Mouse (Mus musculus) hindbrain, embryonic 10.5 days (tissue): ENCODE results near the gene Xylb. TPM values are rescaled to one million over a fixed set of nuclear protein-coding genes. Genes with fewer than 3 reads are reported as not detected.
"Not testable (repeated sequence)": the region's sequence is repeated elsewhere in the genome, so short reads cannot be mapped to it uniquely, and the experiment has no call there.

Experiments used
- DNase-seq: peaks from one replicate; pipeline ENCODE4 v3.0.0-alpha.2; 2017; ENCODE audit warnings: low spot score
- H3K27ac ChIP-seq: fragments of 300-500 bp; sonication (generic); 2 replicates; pipeline ENCODE4 v1.5.1; 2016; ENCODE audit warnings: mild to moderate bottlenecking, moderate library complexity
- H3K27me3 ChIP-seq: fragments of 300-500 bp; sonication (generic); 2 replicates; pipeline ENCODE4 v1.6.1; 2016; ENCODE audit warnings: mild to moderate bottlenecking; ENCODE audit not compliant: poor library complexity, insufficient read depth, severe bottlenecking
- H3K36me3 ChIP-seq: fragments of 300-500 bp; sonication (generic); 2 replicates; pipeline ENCODE4 v1.6.1; 2016; ENCODE audit warnings: mild to moderate bottlenecking, moderate library complexity
- H3K4me1 ChIP-seq: fragments of 300-500 bp; sonication (generic); replicated peaks from 2 replicates; pipeline ENCODE4 v1.6.1; 2016; ENCODE audit warnings: mild to moderate bottlenecking
- H3K4me3 ChIP-seq: fragments of 300-500 bp; sonication (generic); 2 replicates; pipeline ENCODE4 v1.5.1; 2016; ENCODE audit warnings: mild to moderate bottlenecking, moderate library complexity
- H3K9me3 ChIP-seq: fragments of 300-500 bp; sonication (generic); 2 replicates; pipeline ENCODE4 v1.6.1; 2016; ENCODE audit warnings: mild to moderate bottlenecking, moderate library complexity
- WGBS: fragments of 180-500 bp; shearing (Covaris S2); methylation state at CpG from one replicate; pipeline ENCODE4 v1.1.7; 2016; 5-methylcytosine and 5-hydroxymethylcytosine counted together
- polyA plus RNA-seq: library from polyadenylated mRNA; unstranded; fragments of >200 nt; fragmentation: Nextera tagmentation; extraction: Ambion mirVana; gene quantifications from 2 replicates; pipeline ENCODE4 v1.2.1, GENCODE M21; 2016

Xylb gene
- polyA plus RNA-seq, 1 experiment from 2014 or later, result 7.0 TPM

- WGBS, result 88% methylated on average over 3 of the region's 3 CpGs
- Histone ChIP-seq H3K27ac (no peak overlapping the region), H3K4me3 (no peak overlapping the region), H3K4me1 (no peaks in the 10 kb centered on the region), H3K27me3 (no peaks in the 10 kb centered on the region), H3K36me3 (peaks cover 57% of the 10 kb centered on the region), H3K9me3 (no peaks in the 10 kb centered on the region)
- DNase-seq, result no peak
Observed at GRCm38 (mm10) chr9:119350531-119350930, 6.7 kb upstream of the Xylb start.

- H3K36me3 ChIP-seq, result peaks cover 52% of the 10 kb centered on the region
- H3K27ac ChIP-seq, result no peak overlapping the region
- no peaks in the 10 kb centered on the region for H3K4me1 ChIP-seq
- no peaks in the 10 kb centered on the region for H3K27me3 ChIP-seq
- DNase-seq, result no peak
- H3K9me3 ChIP-seq, result no peaks in the 10 kb centered on the region
- no peak overlapping the region for H3K4me3 ChIP-seq
- 88% methylated on average over 10 of the region's 10 CpGs for WGBS
Observed at GRCm38 (mm10) chr9:119350947-119351705, 6.1 kb upstream of the Xylb start.

- no peaks in the 10 kb centered on the region for H3K27me3 ChIP-seq
- H3K4me3 ChIP-seq, result no peak overlapping the region
- H3K4me1 ChIP-seq, result no peaks in the 10 kb centered on the region
- WGBS, result 23% methylated on average over 4 of the region's 4 CpGs
- no peak overlapping the region for H3K27ac ChIP-seq
- H3K9me3 ChIP-seq, result no peaks in the 10 kb centered on the region
- DNase-seq, result peak; percentile 81
- H3K36me3 ChIP-seq, result peaks cover 42% of the 10 kb centered on the region
Observed at GRCm38 (mm10) chr9:119352060-119352459, 5.1 kb upstream of the Xylb start.

- 78% methylated on average over 6 of the region's 6 CpGs for WGBS
- no peaks in the 10 kb centered on the region for H3K9me3 ChIP-seq
- no peak for DNase-seq
- peaks cover 4% of the 10 kb centered on the region; the same call in 1 of the 2 replicates for H3K27me3 ChIP-seq
- peaks cover 25% of the 10 kb centered on the region for H3K36me3 ChIP-seq
- H3K4me1 ChIP-seq, result peaks cover 13% of the 10 kb centered on the region
- no peak overlapping the region for H3K27ac ChIP-seq
- no peak overlapping the region for H3K4me3 ChIP-seq
Observed at GRCm38 (mm10) chr9:119353926-119354325, 3.3 kb upstream of the Xylb start.

GRCm38 (mm10) chr9:119355943-119356342 lies 1.2 kb upstream of the Xylb start:
- Histone ChIP-seq H3K4me1 (peaks cover 13% of the 10 kb centered on the region), H3K36me3 (peaks cover 9% of the 10 kb centered on the region), H3K27ac (no peak overlapping the region), H3K9me3 (no peaks in the 10 kb centered on the region), H3K4me3 (no peak overlapping the region), H3K27me3 (peaks cover 4% of the 10 kb centered on the region; the same call in 1 of the 2 replicates)
- 79% methylated on average over 6 of the region's 6 CpGs for WGBS
- DNase-seq, result no peak

- Histone ChIP-seq H3K4me3 (peak overlapping the region; percentile 77), H3K27ac (peak overlapping the region; percentile 88), H3K36me3 (0 out of 2 replicates have a peak, but pooled peaks cover 6% of the 10 kb centered on the region), H3K9me3 (no peaks in the 10 kb centered on the region), H3K4me1 (peaks cover 13% of the 10 kb centered on the region), H3K27me3 (peaks cover 4% of the 10 kb centered on the region; the same call in 1 of the 2 replicates)
- DNase-seq, result no peak
- WGBS, result 48% methylated on average over 9 of the region's 9 CpGs
Observed at GRCm38 (mm10) chr9:119358058-119358429, 863 bp downstream of the Xylb start.

- no peaks in the 10 kb centered on the region for H3K9me3 ChIP-seq
- peaks cover 4% of the 10 kb centered on the region; the same call in 1 of the 2 replicates for H3K27me3 ChIP-seq
- no peak overlapping the region for H3K4me3 ChIP-seq
- H3K36me3 ChIP-seq, result 0 out of 2 replicates have a peak, but pooled peaks cover 9% of the 10 kb centered on the region
- 91% methylated on average over 5 of the region's 5 CpGs for WGBS
- DNase-seq, result no peak
- peaks cover 13% of the 10 kb centered on the region for H3K4me1 ChIP-seq
- H3K27ac ChIP-seq, result no peak overlapping the region
Observed at GRCm38 (mm10) chr9:119361416-119361815, 4.2 kb downstream of the Xylb start.

GRCm38 (mm10) chr9:119363229-119363628 lies 6.0 kb downstream of the Xylb start:
- Histone ChIP-seq H3K9me3 (no peaks in the 10 kb centered on the region), H3K4me3 (no peak overlapping the region)
- DNase-seq, result no peak

GRCm38 (mm10) chr9:119365284-119365683 lies 8.1 kb downstream of the Xylb start, which contains the start of gene Slc22a14:
Gene Slc22a14, minus strand, starts transcription at chr9:119365553.
- H3K4me1 ChIP-seq, result no peaks in the 10 kb centered on the region
- no peak within 1 kb of the TSS for H3K4me3 ChIP-seq
- H3K9me3 ChIP-seq, result no peaks in the 10 kb centered on the region
- WGBS, result 84% methylated on average over 7 of the region's 7 CpGs
- no peak within 1 kb of the TSS for H3K27ac ChIP-seq
- H3K27me3 ChIP-seq, result no peaks in the 10 kb centered on the region
- no peak for DNase-seq
- peaks cover 24% of the 10 kb centered on the region for H3K36me3 ChIP-seq

More at GRCm38 (mm10) chr9:119363229-119363628, 6.0 kb downstream of the Xylb start:
- Histone ChIP-seq H3K36me3 (peaks cover 18% of the 10 kb centered on the region), H3K4me1 (0 out of 2 replicates have a peak, but pooled peaks cover 3% of the 10 kb centered on the region), H3K27me3 (no peaks in the 10 kb centered on the region), H3K27ac (no peak overlapping the region)
- 93% methylated on average over 12 of the region's 12 CpGs for WGBS

GRCm38 (mm10) chr9:119368367-119368766 lies 11.2 kb downstream of the Xylb start:
- H3K36me3 ChIP-seq, result peaks cover 18% of the 10 kb centered on the region
- H3K9me3 ChIP-seq, result no peaks in the 10 kb centered on the region
- H3K4me1 ChIP-seq, result no peaks in the 10 kb centered on the region
- no peaks in the 10 kb centered on the region for H3K27me3 ChIP-seq
- no peak for DNase-seq
- no peak overlapping the region for H3K4me3 ChIP-seq
- H3K27ac ChIP-seq, result no peak overlapping the region
- WGBS, result 93% methylated on average over 3 of the region's 3 CpGs

- peaks cover 15% of the 10 kb centered on the region for H3K36me3 ChIP-seq
- not testable (repeated sequence) for H3K9me3 ChIP-seq, H3K4me3 ChIP-seq, H3K27me3 ChIP-seq, H3K27ac ChIP-seq, DNase-seq, H3K4me1 ChIP-seq
- WGBS, result 90% methylated on average over 4 of the region's 4 CpGs
Observed at GRCm38 (mm10) chr9:119370770-119371169, 13.6 kb downstream of the Xylb start.

GRCm38 (mm10) chr9:119371251-119371650 lies 14.1 kb downstream of the Xylb start:
- WGBS, result 83% methylated on average over 4 of the region's 4 CpGs
- H3K4me3 ChIP-seq, result no peak overlapping the region
- no peak overlapping the region for H3K27ac ChIP-seq
- no peak for DNase-seq
- H3K4me1 ChIP-seq, result peaks cover 3% of the 10 kb centered on the region; the same call in 1 of the 2 replicates
- peaks cover 15% of the 10 kb centered on the region for H3K36me3 ChIP-seq
- no peaks in the 10 kb centered on the region for H3K9me3 ChIP-seq
- H3K27me3 ChIP-seq, result no peaks in the 10 kb centered on the region

GRCm38 (mm10) chr9:119375008-119375407 lies 17.8 kb downstream of the Xylb start:
- no peak overlapping the region for H3K4me3 ChIP-seq
- H3K27ac ChIP-seq, result no peak overlapping the region
- no peaks in the 10 kb centered on the region for H3K27me3 ChIP-seq
- peaks cover 3% of the 10 kb centered on the region; the same call in 1 of the 2 replicates for H3K4me1 ChIP-seq
- no peak for DNase-seq
- WGBS, result 68% methylated on average over 3 of the region's 3 CpGs
- H3K36me3 ChIP-seq, result peaks cover 19% of the 10 kb centered on the region
- no peaks in the 10 kb centered on the region for H3K9me3 ChIP-seq
